Mouse (Mus musculus): ENCODE data around the gene Zfp541. TPM values are rescaled to one million over a fixed set of nuclear protein-coding genes. Genes with fewer than 3 reads are reported as not detected.

The Zfp541 gene
- polyA plus RNA-seq, 1 experiment from 2014 or later: not detected

DNA sequence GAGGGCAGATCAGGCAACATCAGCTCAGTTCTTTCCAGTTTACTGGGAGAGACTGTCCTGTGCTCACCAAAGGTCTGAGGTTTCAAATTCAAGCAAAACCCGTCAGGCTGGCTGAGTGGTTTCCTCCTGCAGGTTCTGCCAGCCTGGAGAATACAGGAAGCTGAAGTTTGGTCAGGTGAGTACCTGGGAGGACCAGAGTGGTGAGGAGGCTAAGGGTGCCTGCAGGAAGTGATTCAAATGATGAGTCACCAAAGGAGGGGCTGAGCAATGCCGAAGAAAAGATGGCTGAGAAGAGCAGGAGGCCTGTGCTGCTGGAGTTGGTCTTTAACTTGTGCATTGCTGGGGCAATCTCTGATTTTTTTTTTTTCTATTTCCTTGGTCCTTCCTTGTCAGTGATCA is 4.5 kb upstream of the Zfp541 start:
- Histone ChIP-seq H3K4me2 (ENCODE audit: low read length) (no peak overlapping the region), H3K9ac (ENCODE audit: low read length) (no peak overlapping the region), H3K4me1 (ENCODE audit: control insufficient read depth in 2 of 2, insufficient read depth in 2 of 2, low read length in 2 of 2) (peaks cover 0 to under 1% of the 10 kb centered on the region in 2 experiments; a peak in 2 of 4 replicates), H3K27me3 (ENCODE audit: control insufficient read depth, insufficient read depth, low read length) (peaks cover 20% of the 10 kb centered on the region), H3K4me3 (ENCODE audit: control insufficient read depth in 1 of 2, insufficient read depth in 1 of 2, low read depth in 1 of 2, low read length in 2 of 2) (no peak overlapping the region), H3K36me3 (ENCODE audit: control insufficient read depth, insufficient read depth, low read length) (no peaks in the 10 kb centered on the region), H3K27ac (replicated peaks in 1 of 2; ENCODE audit: control insufficient read depth in 1 of 2, insufficient read depth in 1 of 2, low read depth in 2 of 2, low read length in 2 of 2) (no peak overlapping the region), H3K9me3 (ENCODE audit: control insufficient read depth, low read length) (peaks cover 8% of the 10 kb centered on the region)
- ATAC-seq (ENCODE audit: insufficient number of reproducible peaks, insufficient read depth, low FRiP score, low read depth): no peak
- WGBS: 43% methylated on average over 2 of the region's 2 CpGs

DNA sequence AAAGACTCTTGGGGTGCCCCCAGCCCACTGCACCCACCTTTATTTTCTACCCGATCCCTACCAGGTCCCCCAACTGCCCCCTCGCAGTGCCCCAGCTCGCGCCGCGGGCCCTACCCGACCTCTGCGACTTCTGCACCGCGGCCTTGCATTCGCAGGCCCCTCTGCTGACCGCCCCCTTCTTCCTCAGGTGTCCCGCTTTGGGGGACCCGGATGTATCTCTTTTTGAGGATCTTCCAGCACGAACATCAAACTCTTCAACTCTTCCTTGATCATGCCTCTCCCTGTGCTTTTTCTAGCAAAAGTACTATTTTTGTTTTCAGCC is 446 bp downstream of the Zfp541 start:
- no peak for ATAC-seq (ENCODE audit: insufficient number of reproducible peaks, insufficient read depth, low FRiP score, low read depth)
- no peak overlapping the region for H3K4me2 ChIP-seq (ENCODE audit: low read length)
- peaks cover 12% of the 10 kb centered on the region for H3K9me3 ChIP-seq (ENCODE audit: control insufficient read depth, low read length)
- no peak overlapping the region for H3K9ac ChIP-seq (ENCODE audit: low read length)
- no peaks in the 10 kb centered on the region for H3K4me1 ChIP-seq (ENCODE audit: control insufficient read depth in 2 of 2, insufficient read depth in 2 of 2, low read length in 2 of 2)
- H3K36me3 ChIP-seq (ENCODE audit: control insufficient read depth, insufficient read depth, low read length): no peaks in the 10 kb centered on the region
- 60% methylated on average over 15 of the region's 15 CpGs for WGBS
- H3K4me3 ChIP-seq (ENCODE audit: control insufficient read depth in 1 of 2, insufficient read depth in 1 of 2, low read depth in 1 of 2, low read length in 2 of 2): no peak overlapping the region
- H3K27ac ChIP-seq (replicated peaks in 1 of 2; ENCODE audit: control insufficient read depth in 1 of 2, insufficient read depth in 1 of 2, low read depth in 2 of 2, low read length in 2 of 2): no peak overlapping the region
- H3K27me3 ChIP-seq (ENCODE audit: control insufficient read depth, insufficient read depth, low read length): peaks cover 30% of the 10 kb centered on the region

DNA sequence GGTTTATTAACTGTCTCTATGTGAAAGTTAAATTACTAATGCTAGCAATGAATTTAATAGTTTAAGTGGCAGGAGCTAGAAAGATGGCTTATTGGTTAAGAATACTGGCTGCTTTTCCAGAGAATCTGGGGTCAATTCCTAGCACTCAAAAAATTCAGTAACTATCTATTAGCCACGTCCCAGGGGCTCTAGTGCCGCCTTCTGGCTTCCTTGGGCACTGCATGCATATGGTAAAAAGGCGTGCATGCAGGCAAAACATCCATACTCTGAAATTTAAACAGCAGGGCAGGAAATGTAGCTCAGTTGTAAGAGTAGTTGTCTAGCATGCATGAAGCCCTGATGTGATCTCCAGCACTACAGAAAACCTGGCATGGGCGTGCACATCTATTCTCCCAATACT is 1.9 kb downstream of the Zfp541 start:
- Histone ChIP-seq H3K27me3 (ENCODE audit: control insufficient read depth, insufficient read depth, low read length) (peaks cover 30% of the 10 kb centered on the region), H3K9me3 (ENCODE audit: control insufficient read depth, low read length) (peaks cover 12% of the 10 kb centered on the region), H3K9ac (ENCODE audit: low read length) (no peak overlapping the region), H3K27ac (replicated peaks in 1 of 2; ENCODE audit: control insufficient read depth in 1 of 2, insufficient read depth in 1 of 2, low read depth in 2 of 2, low read length in 2 of 2) (no peak overlapping the region), H3K4me2 (ENCODE audit: low read length) (no peak overlapping the region), H3K4me3 (ENCODE audit: control insufficient read depth in 1 of 2, insufficient read depth in 1 of 2, low read depth in 1 of 2, low read length in 2 of 2) (no peak overlapping the region), H3K36me3 (ENCODE audit: control insufficient read depth, insufficient read depth, low read length) (no peaks in the 10 kb centered on the region), H3K4me1 (ENCODE audit: control insufficient read depth in 2 of 2, insufficient read depth in 2 of 2, low read length in 2 of 2) (no peaks in the 10 kb centered on the region)
- WGBS: 34% methylated on average over 4 of the region's 4 CpGs
- no peak for ATAC-seq (ENCODE audit: insufficient number of reproducible peaks, insufficient read depth, low FRiP score, low read depth)

DNA sequence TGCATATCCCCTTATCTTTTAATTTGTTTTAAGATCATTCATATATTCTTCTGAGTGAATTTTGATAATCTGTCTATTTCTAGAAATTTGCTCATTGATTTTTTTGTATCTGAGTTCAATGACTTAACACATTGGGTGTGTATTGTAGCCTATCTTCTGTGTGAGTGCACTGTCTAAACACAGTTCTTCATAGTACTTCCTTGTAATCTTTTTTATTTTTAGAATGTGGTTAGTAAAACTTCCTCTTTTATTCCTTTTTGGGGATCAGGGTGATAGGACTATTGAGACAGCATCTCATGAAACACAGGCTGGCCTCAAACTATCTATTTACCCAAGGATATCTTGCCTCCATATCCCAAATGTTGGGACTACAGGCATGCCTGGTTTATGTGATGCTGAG is 9.2 kb downstream of the Zfp541 start:
- no peak overlapping the region for H3K4me3 ChIP-seq (ENCODE audit: control insufficient read depth in 1 of 2, insufficient read depth in 1 of 2, low read depth in 1 of 2, low read length in 2 of 2)
- H3K27me3 ChIP-seq (ENCODE audit: control insufficient read depth, insufficient read depth, low read length): no peaks in the 10 kb centered on the region; the same call in 1 of the 2 replicates
- H3K27ac ChIP-seq (replicated peaks in 1 of 2; ENCODE audit: control insufficient read depth in 1 of 2, insufficient read depth in 1 of 2, low read depth in 2 of 2, low read length in 2 of 2): no peak overlapping the region
- H3K9ac ChIP-seq (ENCODE audit: low read length): no peak overlapping the region
- H3K9me3 ChIP-seq (ENCODE audit: control insufficient read depth, low read length): no peaks in the 10 kb centered on the region
- ATAC-seq (ENCODE audit: insufficient number of reproducible peaks, insufficient read depth, low FRiP score, low read depth): no peak
- no peak overlapping the region for H3K4me2 ChIP-seq (ENCODE audit: low read length)
- H3K36me3 ChIP-seq (ENCODE audit: control insufficient read depth, insufficient read depth, low read length): no peaks in the 10 kb centered on the region
- no peaks in the 10 kb centered on the region for H3K4me1 ChIP-seq (ENCODE audit: control insufficient read depth in 2 of 2, insufficient read depth in 2 of 2, low read length in 2 of 2)

DNA sequence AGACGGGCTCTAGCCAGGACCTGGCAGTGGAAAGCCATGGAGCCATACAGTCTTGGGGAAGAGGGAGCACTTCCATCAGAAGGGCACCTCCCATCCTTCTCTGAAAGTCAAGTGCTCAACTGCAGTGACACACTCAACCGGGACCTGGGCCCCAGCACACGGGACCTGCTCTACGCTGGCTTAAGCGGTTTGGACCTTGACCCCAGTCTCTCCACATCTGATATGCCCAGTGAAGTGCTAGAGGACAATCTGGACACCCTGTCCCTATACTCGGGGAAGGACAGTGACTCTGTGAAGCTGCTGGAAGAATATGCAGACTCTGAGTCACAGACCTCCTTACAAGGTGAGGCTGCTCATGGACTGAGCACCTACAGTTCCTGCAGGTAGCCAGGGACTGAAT is 10.3 kb downstream of the Zfp541 start:
- no peaks in the 10 kb centered on the region for H3K36me3 ChIP-seq (ENCODE audit: control insufficient read depth, insufficient read depth, low read length)
- no peak for ATAC-seq (ENCODE audit: insufficient number of reproducible peaks, insufficient read depth, low FRiP score, low read depth)
- H3K4me1 ChIP-seq (ENCODE audit: control insufficient read depth in 2 of 2, insufficient read depth in 2 of 2, low read length in 2 of 2): no peaks in the 10 kb centered on the region
- no peak overlapping the region for H3K4me2 ChIP-seq (ENCODE audit: low read length)
- WGBS: 70% methylated on average over 6 of the region's 6 CpGs
- no peaks in the 10 kb centered on the region for H3K9me3 ChIP-seq (ENCODE audit: control insufficient read depth, low read length)
- peaks cover 4% of the 10 kb centered on the region; the same call in 1 of the 2 replicates for H3K27me3 ChIP-seq (ENCODE audit: control insufficient read depth, insufficient read depth, low read length)
- no peak overlapping the region for H3K9ac ChIP-seq (ENCODE audit: low read length)
- no peak overlapping the region for H3K4me3 ChIP-seq (ENCODE audit: control insufficient read depth in 1 of 2, insufficient read depth in 1 of 2, low read depth in 1 of 2, low read length in 2 of 2)
- H3K27ac ChIP-seq (replicated peaks in 1 of 2; ENCODE audit: control insufficient read depth in 1 of 2, insufficient read depth in 1 of 2, low read depth in 2 of 2, low read length in 2 of 2): no peak overlapping the region

DNA sequence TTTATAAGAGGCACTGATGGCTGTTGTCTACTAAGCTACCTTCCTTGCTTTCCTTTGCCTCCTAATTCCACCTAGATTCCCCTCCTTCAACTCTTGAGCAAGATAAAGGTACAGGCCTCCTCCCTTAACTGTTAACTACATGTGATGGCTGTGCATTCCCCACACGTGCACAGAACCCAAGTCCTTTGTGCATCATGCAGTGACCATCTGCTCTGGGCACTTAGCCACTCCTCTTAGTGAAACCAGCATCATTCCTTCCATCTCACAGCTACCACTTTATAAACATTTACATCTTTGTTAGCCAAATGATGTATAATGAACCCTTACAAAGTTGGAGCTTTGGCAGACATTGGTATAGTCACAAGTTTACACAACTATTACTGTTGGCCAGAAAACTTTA is 18.3 kb downstream of the Zfp541 start:
- 56% methylated on average over 1 of the region's 1 CpGs for WGBS
- Histone ChIP-seq H3K4me2 (ENCODE audit: low read length) (no peak overlapping the region), H3K9ac (ENCODE audit: low read length) (no peak overlapping the region), H3K9me3 (ENCODE audit: control insufficient read depth, low read length) (no peaks in the 10 kb centered on the region), H3K4me1 (ENCODE audit: control insufficient read depth in 2 of 2, insufficient read depth in 2 of 2, low read length in 2 of 2) (peaks cover 0 to 2% of the 10 kb centered on the region in 2 experiments; a peak in 1 of 4 replicates), H3K27me3 (ENCODE audit: control insufficient read depth, insufficient read depth, low read length) (peaks cover 4% of the 10 kb centered on the region; the same call in 1 of the 2 replicates), H3K27ac (replicated peaks in 1 of 2; ENCODE audit: control insufficient read depth in 1 of 2, insufficient read depth in 1 of 2, low read depth in 2 of 2, low read length in 2 of 2) (no peak overlapping the region), H3K36me3 (ENCODE audit: control insufficient read depth, insufficient read depth, low read length) (no peaks in the 10 kb centered on the region), H3K4me3 (ENCODE audit: control insufficient read depth in 1 of 2, insufficient read depth in 1 of 2, low read depth in 1 of 2, low read length in 2 of 2) (no peak overlapping the region)
- ATAC-seq (ENCODE audit: insufficient number of reproducible peaks, insufficient read depth, low FRiP score, low read depth): no peak

DNA sequence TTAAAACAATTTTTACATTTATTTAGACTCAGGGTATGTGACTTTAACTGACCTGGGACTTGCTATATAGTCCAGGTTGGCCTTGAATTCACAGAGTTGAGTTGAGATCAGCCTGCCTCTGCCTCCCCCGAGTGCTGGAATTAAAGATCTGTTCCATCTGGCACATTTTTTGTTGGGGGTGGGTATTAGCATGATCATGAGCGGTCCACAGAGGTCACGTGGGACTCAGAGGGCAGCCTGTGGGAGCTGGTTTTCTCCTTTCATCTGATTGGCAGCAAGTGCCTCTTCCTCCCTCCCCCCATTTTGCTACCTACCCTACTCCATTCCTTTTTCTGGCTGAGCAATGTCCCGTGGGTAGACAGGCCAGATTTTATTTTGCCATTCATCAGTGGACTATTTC is 19.0 kb downstream of the Zfp541 start:
- no peak for ATAC-seq (ENCODE audit: insufficient number of reproducible peaks, insufficient read depth, low FRiP score, low read depth)
- Histone ChIP-seq H3K9ac (ENCODE audit: low read length) (no peak overlapping the region), H3K27ac (replicated peaks in 1 of 2; ENCODE audit: control insufficient read depth in 1 of 2, insufficient read depth in 1 of 2, low read depth in 2 of 2, low read length in 2 of 2) (no peak overlapping the region), H3K4me1 (ENCODE audit: control insufficient read depth in 2 of 2, insufficient read depth in 2 of 2, low read length in 2 of 2) (peaks cover 0 to 2% of the 10 kb centered on the region in 2 experiments; a peak in 1 of 4 replicates), H3K36me3 (ENCODE audit: control insufficient read depth, insufficient read depth, low read length) (no peaks in the 10 kb centered on the region), H3K4me3 (ENCODE audit: control insufficient read depth in 1 of 2, insufficient read depth in 1 of 2, low read depth in 1 of 2, low read length in 2 of 2) (no peak overlapping the region), H3K27me3 (ENCODE audit: control insufficient read depth, insufficient read depth, low read length) (0 out of 2 replicates have a peak, but pooled peaks cover 4% of the 10 kb centered on the region), H3K9me3 (ENCODE audit: control insufficient read depth, low read length) (no peaks in the 10 kb centered on the region), H3K4me2 (ENCODE audit: low read length) (no peak overlapping the region)
- 50% methylated on average over 4 of the region's 4 CpGs for WGBS

DNA sequence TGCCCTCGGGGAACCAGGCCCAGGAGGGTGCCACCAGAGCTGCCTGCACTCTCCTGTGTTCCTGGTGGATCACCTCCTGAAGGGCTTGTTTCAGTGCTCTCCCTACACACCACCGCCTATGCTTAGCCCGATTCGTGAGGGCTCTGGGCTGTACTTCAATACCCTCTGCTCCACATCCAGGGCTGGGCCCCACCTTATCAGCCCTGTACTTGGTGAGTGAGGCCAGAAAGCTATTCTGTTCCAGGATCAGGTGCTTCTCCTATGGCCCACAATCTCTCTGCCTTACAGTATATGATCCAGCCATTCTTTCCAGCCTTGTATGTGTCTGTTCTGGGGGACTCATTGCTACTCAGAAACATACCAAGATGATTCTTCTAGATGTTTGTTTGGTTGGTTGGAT is 21.7 kb downstream of the Zfp541 start:
- WGBS: 30% methylated on average over 4 of the region's 4 CpGs
- Histone ChIP-seq H3K27me3 (ENCODE audit: control insufficient read depth, insufficient read depth, low read length) (no peaks in the 10 kb centered on the region), H3K9ac (ENCODE audit: low read length) (no peak overlapping the region), H3K4me3 (ENCODE audit: control insufficient read depth in 1 of 2, insufficient read depth in 1 of 2, low read depth in 1 of 2, low read length in 2 of 2) (no peak overlapping the region), H3K4me1 (ENCODE audit: control insufficient read depth in 2 of 2, insufficient read depth in 2 of 2, low read length in 2 of 2) (peaks cover 0 to 2% of the 10 kb centered on the region in 2 experiments; a peak in 1 of 4 replicates), H3K27ac (replicated peaks in 1 of 2; ENCODE audit: control insufficient read depth in 1 of 2, insufficient read depth in 1 of 2, low read depth in 2 of 2, low read length in 2 of 2) (no peak overlapping the region), H3K36me3 (ENCODE audit: control insufficient read depth, insufficient read depth, low read length) (no peaks in the 10 kb centered on the region), H3K4me2 (ENCODE audit: low read length) (no peak overlapping the region), H3K9me3 (ENCODE audit: control insufficient read depth, low read length) (no peaks in the 10 kb centered on the region)
- no peak for ATAC-seq (ENCODE audit: insufficient number of reproducible peaks, insufficient read depth, low FRiP score, low read depth)

All from heart, embryonic 14.5 days (tissue).